Mouse (Mus musculus) kidney, adult 18-20 months (tissue): ENCODE measurements around the gene Ptpre.
A peak's percentile ranks its signal among the peaks of the same experiment; 100 is the strongest.
"Not testable (repeated sequence)": the region's sequence is repeated elsewhere in the genome, so short reads cannot be mapped to it uniquely, and the experiment has no call there.

Experiments used
- DNase-seq: peaks from one replicate; pipeline ENCODE4 v3.0.0; 2021

Ptpre gene

DNA sequence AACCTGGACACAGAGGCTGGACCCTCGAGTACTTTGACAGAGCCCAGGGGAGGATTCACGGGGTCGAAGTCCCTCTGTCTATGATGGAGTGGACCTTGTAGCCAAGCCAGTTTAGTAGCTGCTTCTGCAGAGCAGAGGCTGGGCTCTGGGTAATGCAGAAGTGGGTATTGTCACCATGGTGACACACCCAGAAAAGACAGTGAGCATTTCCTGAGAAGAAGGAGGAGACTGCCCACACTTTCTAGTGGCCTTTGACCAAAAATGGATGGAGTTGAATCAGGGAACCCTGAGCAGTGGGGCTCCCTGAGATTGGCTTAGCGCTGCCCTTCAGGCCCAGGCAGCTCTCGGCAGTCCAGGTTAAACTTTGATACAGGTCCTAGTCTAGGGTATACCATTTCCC, 112.8 kb downstream of the Ptpre start:
- DNase-seq = no peak

- DNase-seq = peak; percentile 10
Observed at GRCm38 (mm10) chr7:135651831-135652511, 114.7 kb downstream of the Ptpre start.

- DNase-seq = no peak
Observed at GRCm38 (mm10) chr7:135652781-135653180, 115.5 kb downstream of the Ptpre start.

- DNase-seq = no peak
Observed at GRCm38 (mm10) chr7:135653601-135654000, 116.3 kb downstream of the Ptpre start.

DNA sequence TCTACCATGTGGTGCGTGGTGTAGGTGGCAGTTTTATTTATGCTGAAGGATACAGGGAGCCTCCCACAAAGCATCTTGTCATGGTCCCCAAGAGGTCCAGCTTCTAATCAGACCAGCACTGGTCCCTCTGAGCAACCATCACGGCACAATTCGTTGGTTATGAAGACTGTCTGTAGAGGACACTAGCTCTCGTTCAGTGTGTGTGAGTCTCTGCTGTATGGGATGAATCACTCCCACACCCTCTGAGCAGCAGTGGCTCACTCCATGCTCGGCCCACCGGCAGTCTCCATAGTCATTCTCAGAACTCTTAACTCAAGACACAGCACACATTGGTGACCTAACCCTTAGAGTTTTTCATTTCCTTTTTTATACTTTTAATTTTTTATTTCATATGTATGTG, 117.0 kb downstream of the Ptpre start:
- DNase-seq = no peak

GRCm38 (mm10) chr7:135655113-135655512, 117.8 kb downstream of the Ptpre start:
- no peak for DNase-seq

- no peak for DNase-seq
Observed at GRCm38 (mm10) chr7:135658150-135658549, 120.9 kb downstream of the Ptpre start.

- no peak for DNase-seq
Observed at GRCm38 (mm10) chr7:135659314-135659935, 122.1 kb downstream of the Ptpre start.

DNA sequence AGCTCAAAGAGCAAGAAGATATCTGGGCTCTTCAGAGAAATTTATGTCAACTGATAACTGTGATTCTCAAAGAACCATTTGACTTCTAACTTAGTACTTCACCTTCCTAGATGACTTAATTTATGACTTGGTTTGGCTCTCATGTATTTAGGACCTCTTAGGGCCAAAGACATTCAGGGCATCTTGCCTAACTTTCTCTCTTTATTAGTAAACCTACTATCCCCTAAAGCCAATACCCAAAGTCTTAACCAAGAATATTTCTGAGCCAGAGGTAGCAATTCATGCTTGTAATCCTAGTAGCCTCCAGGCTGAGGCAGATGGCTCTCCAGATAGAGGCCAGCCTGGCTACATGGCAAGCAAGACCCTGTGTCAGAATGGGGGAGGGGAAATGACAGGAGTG, 123.0 kb downstream of the Ptpre start:
- no peak for DNase-seq

DNA sequence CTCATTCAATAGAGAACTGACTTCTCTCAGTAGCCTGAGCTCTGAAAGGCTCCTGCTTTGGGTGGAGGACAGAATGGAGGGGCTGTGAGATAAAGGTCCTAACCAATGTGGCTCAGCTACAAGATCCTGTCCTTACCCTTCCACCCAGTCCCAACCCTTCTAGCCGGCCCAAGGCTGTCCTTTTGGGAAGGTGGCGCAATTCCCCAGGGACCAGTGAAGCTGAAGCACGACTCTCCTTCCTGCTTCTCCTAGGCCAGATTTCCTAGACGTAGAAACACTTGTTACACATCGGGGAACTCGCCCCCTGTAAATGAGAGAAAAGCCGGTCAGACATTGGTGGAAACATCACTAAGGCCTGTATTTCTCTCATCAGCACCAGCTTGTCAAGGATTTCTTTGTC, 126.9 kb downstream of the Ptpre start:
- no peak for DNase-seq

DNA sequence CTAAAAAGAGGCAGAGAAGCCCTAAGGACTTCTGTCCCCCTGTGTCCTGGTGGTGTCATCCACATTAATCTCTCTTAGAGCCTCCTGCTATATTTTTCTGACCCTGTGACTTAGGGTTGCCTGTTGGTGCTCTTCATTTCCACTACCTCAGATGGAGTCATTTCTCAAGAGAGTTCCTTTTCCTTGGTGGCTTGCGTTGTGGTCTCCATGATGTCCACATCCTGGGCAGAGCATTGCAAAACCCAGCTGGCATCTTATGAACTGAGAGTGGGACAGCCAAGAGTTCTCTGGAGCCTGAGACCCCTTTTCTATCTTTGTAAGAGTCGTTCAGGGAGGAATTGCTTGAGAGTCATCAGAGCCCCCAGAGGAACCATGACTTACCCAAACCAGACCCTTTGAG, 129.0 kb downstream of the Ptpre start:
- DNase-seq = no peak

- DNase-seq = peak; percentile 35
Observed at GRCm38 (mm10) chr7:135668852-135669739, 131.8 kb downstream of the Ptpre start.

DNA sequence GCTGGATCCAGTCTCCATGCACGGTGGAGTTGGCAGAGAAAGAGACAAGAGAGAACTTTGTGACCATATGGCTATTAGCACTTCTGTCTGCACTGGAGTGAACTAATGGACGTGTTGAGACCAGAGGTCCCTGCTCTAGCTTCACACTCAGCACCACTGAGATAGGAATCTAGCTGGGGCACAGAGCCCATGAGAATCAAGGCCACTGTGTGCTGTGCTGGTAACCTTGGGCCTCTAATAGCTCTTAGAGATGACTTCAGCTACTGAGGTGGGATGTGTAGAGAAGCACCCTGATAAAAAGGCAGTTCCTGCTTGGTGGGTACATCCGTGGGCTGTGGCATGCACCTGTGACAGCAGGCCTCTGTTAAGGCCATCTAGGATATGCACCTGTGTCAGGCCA, 136.3 kb downstream of the Ptpre start:
- no peak for DNase-seq

GRCm38 (mm10) chr7:135676722-135677121, 139.4 kb downstream of the Ptpre start:
- DNase-seq = no peak

- peak; percentile 45 for DNase-seq
Observed at GRCm38 (mm10) chr7:135680334-135680733, 143.1 kb downstream of the Ptpre start.

GRCm38 (mm10) chr7:135684098-135684497, 146.8 kb downstream of the Ptpre start:
- not testable (repeated sequence) for DNase-seq

DNA sequence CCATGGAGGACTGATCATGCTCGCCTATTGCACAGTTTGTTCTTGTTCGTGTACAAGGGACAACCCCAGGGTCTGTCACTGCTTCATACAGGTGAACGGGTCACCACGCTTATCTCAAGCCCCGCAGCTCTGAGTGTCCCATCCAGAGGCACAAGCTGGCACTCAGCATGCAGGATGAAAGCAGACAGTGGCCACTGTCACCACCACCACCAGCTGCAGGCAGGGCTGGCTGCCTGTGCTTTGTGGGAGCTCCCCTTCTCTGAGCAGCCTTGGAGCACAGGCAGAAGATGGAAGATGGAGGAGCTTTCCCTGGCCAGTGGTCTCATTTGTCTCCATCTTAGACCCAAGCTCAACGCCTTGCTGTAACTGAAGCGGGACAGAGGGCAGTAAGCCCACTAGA, 147.7 kb downstream of the Ptpre start:
- DNase-seq = no peak

GRCm38 (mm10) chr7:135689396-135689795, 152.1 kb downstream of the Ptpre start:
- DNase-seq = no peak

DNA sequence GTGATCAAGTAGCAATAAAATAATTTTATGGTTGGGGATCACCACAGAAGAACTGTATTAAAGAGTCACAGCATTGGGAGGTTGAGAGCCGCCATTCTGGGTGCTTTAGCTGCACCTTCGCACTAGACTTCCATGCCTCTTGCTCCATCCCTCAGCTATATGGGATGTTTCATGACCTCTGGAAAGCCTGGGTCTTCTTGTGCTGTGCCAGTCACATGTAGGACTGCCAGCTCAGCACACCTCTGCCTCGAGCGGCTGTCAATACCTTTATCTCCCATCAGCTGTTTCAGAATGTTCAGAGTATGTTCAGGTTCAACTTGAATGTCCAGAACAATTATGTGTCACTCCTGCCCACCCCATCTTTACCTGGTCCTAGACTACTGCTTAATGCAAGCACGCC, 154.7 kb downstream of the Ptpre start:
- no peak for DNase-seq

GRCm38 (mm10) chr7:135694130-135694529, 156.8 kb downstream of the Ptpre start:
- no peak for DNase-seq

GRCm38 (mm10) chr7:135694796-135695195, 157.5 kb downstream of the Ptpre start:
- DNase-seq = no peak

DNA sequence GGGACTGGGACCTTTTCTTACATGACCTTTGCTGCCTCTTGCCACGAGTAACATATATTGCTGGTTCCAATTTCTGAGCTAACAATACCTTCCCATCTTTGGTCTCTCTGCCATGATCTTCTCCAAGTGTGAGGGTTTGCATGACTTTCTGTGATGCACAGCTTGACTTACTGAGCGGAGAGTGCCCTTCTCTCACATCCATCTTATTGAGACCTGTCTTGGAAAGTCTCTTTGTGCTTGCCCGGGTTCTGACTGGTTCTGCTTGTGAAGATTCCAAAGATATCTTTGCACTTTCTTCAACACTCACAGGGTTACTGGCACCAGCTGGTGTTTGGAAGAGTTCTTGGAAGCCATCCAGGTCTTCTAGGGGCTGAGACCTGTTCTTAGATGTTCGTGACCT, 158.8 kb downstream of the Ptpre start:
- DNase-seq = no peak

DNA sequence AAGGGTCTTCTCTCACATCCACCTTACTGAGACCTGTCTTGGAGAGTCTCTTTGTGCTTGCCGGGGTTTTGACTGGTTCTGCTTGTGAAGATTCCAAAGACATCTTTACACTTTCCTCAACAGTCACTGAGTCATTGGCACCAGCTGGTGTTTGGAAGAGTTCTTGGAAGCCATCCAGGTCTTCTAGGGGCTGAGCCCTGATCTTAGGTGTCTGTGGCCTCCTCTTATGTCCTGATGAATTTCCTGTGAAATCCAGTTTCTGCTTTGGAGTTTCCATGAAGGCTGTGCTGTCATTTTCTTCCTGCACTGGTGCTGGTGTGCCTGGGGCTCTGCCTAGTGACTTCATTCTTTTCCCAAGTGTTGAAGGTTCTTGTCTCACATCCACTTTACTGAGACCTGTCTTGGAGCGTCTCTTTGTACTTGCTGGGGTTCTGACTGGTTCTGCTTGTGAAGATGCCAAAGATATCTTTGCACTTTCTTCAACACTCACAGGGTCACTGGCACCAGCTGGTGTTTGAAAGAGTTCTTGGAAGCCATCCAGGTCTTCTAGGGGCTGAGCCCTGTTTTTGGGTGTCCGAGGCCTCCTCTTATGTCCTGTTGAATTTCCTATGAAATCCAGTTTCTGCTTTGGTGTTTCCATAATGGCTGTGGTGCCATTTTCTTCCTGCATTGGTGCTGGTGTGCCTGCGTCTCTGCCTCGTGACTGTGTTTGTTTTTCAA, 159.9 kb downstream of the Ptpre start:
- DNase-seq = not testable (repeated sequence)
